ENCODE assay signal across 1 mouse cellular context in genomic region chr13:97138404-97138931, GRCm38 (mm10).
TF ChIP-seq lines count a peak whose summit lies in the region.

No protein-coding gene starts in this region.

TF ChIP-seq in MEL, 35 proteins besides CTCF, POLR2A, EP300 and RAD21:
- peak; percentile 87 for TF ChIP-seq TBP (IDR thresholded peaks at IDR 0.05; ENCODE audit: low read depth, low read length)
